Mouse (Mus musculus): ENCODE measurements around the gene Lpin3. TPM values are rescaled to one million over a fixed set of nuclear protein-coding genes. Genes with fewer than 3 reads are reported as not detected.

Gene Lpin3
- polyA plus RNA-seq, 1 experiment from 2014 or later: 1.7 TPM

DNA sequence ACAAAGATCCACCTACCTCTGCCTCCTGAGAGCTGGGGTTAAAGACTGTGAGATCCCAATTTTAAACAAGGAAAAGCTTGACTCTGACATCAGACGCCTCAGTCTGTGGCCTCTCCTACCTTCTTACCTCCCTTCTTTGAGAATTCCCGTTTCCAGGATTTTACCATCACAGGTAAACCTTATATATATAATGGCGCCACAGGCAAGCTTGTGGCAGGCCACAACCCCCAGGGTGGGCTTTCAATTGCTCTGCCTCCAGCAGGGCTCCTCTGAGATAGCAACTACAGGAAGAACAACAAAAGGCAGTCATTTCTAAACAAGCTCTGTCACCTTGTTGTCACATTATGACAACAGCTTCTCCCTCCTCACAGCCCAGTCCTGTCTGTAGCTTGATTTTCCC lies 5.8 kb downstream of the Lpin3 start:
- DNase-seq (ENCODE audit: low spot score): no peak

- DNase-seq (ENCODE audit: low spot score): peak; percentile 58
Measured at GRCm38 (mm10) chr2:160887284-160887683, 6.8 kb downstream of the Lpin3 start.

GRCm38 (mm10) chr2:160887859-160888258 lies 7.4 kb downstream of the Lpin3 start:
- peak; percentile 16 for DNase-seq (ENCODE audit: low spot score)

GRCm38 (mm10) chr2:160891045-160891444 lies 10.6 kb downstream of the Lpin3 start:
- no peak for DNase-seq (ENCODE audit: low spot score)

DNA sequence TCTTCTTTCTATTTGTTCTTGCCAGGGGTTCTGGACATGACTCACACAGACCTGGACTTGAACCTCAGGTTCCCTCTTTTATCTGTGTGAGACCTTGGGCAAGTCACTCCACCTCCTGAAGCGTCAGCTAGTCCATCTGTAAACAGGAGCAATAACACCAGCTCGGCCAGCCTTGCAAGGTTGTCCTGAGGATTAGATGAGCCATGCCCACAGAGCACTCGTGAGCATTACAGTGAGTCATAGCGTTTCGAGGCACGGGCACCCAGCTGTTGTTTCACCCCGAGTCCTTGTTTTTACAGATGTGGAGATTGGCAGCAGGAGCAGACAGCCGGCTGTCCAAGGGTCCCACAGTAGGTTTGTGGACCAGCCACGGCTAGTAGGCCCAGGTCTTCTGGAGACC lies 11.2 kb downstream of the Lpin3 start:
- no peak for DNase-seq (ENCODE audit: low spot score)

DNA sequence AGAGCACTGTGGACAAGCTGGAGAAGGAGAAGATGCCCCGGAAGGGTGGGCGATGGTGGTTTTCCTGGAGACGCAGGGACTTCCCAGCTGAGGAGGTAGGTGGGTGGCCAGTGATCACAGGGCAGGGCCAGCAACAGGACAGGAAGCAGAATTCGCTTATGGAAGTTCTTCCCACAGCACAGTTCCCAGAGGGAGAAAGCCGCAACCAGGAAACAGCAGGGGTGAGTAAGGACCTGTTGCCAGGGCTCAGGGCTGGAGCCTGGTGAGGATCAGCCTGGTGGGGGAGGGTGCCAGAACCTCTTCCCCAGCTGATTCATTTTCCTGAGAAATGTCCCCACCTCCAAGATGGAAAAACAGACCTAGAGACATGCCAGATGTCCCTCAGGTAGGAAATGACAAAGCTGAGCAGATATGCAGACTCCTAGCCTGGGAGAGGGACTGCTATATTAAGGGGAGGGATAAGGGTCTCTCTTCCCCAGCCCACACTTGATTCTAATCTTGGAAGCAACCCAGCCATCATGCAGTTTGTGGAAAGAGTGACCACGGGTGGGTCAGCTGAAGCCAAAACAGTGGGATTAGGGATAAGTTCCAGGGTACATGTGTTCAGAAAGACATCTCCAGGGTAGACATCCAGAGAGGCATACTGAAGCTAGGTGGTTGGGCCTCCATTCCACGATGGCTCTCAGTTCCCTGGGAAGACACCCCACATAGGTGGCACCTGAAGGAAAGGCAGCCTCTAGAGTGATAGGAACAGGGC lies 21.4 kb downstream of the Lpin3 start:
- no peak for DNase-seq (ENCODE audit: low spot score)

- no peak for DNase-seq (ENCODE audit: low spot score)
Measured at GRCm38 (mm10) chr2:160905301-160905700, 24.8 kb downstream of the Lpin3 start.

DNA sequence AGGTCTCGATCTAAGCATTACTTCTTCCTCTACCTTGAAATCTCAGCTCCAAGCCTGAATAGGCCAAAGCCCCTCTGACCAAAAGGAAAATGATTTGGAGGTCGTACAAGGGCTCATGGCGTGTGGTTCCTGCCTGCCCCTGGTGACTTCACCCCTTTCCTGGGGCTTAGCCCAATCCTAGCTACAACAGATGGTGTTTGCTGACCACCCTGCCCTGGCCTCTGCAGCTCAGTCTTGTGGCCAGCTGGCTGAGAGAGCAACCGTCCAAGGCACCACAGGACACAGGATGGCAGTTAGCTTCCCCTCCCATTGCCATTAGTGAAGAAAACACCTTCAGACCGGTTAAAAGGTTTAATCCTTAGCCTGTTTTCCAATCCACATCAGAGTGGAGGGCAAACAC lies 25.6 kb downstream of the Lpin3 start:
- DNase-seq (ENCODE audit: low spot score): no peak

- DNase-seq (ENCODE audit: low spot score): no peak
Measured at GRCm38 (mm10) chr2:160908607-160909006, 28.1 kb downstream of the Lpin3 start.

DNA sequence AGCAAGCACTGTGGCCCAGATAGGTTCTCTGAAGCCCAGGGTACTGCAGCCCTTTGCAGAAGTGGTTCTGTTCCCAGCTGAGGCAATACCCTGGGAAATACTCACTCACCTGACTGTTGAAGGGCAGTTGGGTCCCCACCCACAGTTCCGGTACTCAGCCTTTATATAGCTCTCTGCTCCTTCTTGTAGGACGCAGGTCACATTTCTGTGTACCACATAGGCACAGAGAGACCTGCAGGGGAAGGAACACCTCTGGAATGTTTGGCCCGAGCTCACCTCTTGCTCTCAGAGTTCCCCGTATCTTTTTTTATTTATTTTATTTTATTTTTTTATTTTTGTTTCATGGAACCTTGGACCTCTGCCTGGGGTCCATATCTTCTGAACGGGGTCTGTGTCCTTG lies 30.2 kb downstream of the Lpin3 start:
- DNase-seq (ENCODE audit: low spot score): no peak

- no peak for DNase-seq (ENCODE audit: low spot score)
Measured at GRCm38 (mm10) chr2:160911558-160912201, 31.2 kb downstream of the Lpin3 start.

DNA sequence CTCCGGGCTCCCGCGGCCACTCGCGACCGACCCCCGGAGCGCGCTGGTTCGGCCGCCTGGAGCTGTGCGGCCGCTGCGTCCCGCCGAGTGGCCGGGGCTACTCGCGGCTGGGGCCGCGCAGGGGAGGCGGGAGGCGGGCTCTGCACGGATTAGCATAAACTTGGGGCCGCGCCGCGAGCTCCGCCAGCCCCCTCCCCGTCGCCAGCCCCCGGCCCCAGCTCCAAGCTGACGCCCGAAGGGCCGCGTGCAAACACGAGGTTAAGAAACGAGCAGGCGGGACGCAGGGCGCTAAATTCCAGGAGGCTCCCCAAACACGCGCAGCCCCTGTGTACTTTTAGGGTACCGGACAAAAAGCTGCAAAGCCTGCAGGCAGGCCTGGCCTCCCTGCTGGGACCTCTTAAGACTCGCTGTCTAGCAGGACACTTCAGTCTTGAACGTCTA lies 31.8 kb downstream of the Lpin3 start, which contains the start of gene Emilin3:
Gene Emilin3, minus strand, starts transcription at position 98 of the 441 bp plus-strand sequence.
- DNase-seq (ENCODE audit: low spot score): no peak

- DNase-seq (ENCODE audit: low spot score): no peak
Measured at GRCm38 (mm10) chr2:160914656-160915055, 34.2 kb downstream of the Lpin3 start.

DNA sequence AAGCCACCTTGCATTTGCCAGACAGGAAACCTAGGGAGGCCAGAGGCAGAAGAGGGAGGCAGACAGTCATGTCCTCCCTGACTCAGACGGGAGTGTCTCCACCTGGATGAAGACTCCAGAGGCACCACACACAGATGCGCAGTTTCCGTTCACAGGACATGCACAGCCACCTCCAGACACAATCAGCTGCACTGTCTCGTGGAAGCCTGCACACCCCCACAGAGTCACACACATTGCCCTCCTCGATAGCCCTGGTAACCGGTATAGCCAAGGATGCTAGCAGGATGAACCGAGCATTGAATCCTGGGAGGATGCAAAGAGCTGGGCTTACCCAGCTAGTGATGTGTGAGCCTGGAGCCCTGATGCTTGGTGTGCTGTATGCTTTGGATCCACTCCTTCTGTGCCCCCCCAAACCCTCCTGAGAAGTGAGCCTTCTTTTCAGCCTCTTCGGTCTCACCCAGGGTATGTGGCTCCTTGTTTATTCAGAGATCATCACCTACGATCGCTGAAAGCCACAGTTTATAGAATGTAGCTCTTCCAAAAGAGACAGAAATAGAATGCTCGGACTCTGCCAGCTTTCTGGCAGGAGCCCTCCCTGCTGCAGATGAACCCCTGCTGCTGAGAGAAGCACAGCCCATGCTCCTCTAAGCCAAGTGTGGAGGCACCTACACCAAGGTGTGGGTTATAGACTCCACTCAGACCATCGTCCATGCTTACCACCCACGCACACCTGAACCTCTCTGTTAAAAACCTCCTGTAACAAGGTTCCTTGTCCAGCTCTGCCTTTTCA lies 35.5 kb downstream of the Lpin3 start:
- DNase-seq (ENCODE audit: low spot score): no peak

DNA sequence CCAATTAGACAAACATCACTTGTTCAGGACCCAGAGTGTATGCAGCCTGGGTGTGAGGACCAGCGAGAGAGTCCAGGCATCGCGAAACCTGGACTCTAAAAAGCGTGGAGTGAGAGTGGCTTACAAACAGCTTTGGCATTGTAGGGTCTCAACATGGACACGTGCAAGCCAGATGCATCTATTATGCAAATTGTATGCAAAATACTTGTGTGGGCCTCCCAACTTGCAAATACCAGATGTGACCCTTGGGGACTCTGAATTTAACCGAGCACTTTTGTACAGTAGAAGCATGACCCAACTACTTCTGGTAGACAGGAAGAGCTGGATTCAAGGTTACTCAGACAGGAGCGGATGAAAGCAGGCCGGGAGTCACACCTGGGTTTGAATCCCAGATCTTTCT lies 36.2 kb downstream of the Lpin3 start:
- no peak for DNase-seq (ENCODE audit: low spot score)

DNA sequence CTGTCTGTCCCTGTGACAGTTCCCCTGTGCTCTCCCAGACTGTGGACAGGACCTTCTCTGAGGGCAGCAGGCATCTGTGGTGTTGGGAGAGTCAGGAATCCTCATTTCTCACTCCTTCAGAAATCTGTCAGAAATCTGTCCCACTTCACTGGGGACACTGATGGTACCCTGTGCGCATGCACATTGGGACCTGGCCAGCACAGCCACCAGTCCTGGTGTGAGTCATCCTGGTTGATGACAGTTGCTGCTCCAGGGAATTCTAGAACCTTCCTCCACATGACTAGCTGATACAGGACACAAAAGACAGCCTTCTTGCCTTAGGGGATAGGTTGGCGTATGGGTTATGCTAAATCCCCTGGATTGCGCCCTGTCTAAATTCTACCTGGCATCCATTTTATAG lies 36.8 kb downstream of the Lpin3 start:
- DNase-seq (ENCODE audit: low spot score): no peak

GRCm38 (mm10) chr2:160918154-160918929 lies 37.9 kb downstream of the Lpin3 start:
- DNase-seq (ENCODE audit: low spot score): no peak

GRCm38 (mm10) chr2:160918930-160919215 lies 38.4 kb downstream of the Lpin3 start:
- DNase-seq (ENCODE audit: low spot score): no peak

- no peak for DNase-seq (ENCODE audit: low spot score)
Measured at GRCm38 (mm10) chr2:160921285-160921684, 40.8 kb downstream of the Lpin3 start.

DNA sequence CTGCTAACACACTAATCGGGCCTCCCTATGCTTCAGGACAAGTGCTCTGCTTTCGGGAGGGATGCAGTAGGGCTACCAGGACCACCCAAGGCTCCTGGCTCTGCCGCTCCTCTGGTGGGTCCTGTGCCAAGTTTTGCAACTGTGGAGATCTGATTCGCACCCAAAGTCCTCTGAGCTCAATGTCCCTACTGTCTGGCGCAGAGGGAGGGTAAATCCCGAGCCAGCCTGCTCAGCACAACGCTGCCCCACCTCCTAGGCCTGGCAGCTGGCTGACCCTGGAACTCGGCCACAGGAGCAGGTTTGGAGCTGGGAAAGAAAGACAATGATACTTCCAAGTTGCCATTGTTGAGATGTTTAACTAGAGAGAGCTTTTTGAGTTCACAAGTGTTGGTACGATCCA lies 44.7 kb downstream of the Lpin3 start:
- DNase-seq (ENCODE audit: low spot score): no peak

- no peak for DNase-seq (ENCODE audit: low spot score)
Measured at GRCm38 (mm10) chr2:160931378-160931777, 50.9 kb downstream of the Lpin3 start.

DNA sequence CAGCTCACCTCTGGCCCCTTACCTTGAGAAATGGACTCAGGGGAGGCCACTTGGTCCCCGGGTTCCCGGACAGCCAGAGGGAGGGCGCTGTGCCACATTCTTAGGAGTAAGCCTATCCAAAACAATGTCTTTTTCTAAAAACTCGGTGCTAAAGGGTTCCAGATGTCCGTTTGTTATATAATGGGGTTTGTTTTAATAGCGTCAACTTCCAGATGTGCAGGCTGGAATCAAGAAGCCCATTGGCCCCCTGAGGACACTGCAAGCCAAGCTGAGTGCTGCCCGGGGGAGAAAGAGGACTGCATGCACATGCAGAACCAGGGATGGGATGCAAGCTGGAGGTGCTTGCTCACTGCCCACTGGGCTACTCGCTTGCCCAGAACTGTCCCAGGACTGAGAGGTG lies 51.9 kb downstream of the Lpin3 start:
- DNase-seq (ENCODE audit: low spot score): no peak

Data from thymus, postnatal 0 days (tissue).